Mouse (Mus musculus) midbrain, embryonic 14.5 days (tissue): Measurements from ENCODE around the gene Stard5. TPM values are rescaled to one million over a fixed set of nuclear protein-coding genes. Genes with fewer than 3 reads are reported as not detected.

Experiments used
- ATAC-seq: fragments of 200-750 bp; cut with Nextera tagmentation; 2 replicates; pipeline ENCODE4 v1.8.0; 2017; ENCODE audit warnings: moderate number of reproducible peaks, moderate library complexity; ENCODE audit not compliant: low FRiP score, low TSS enrichment
- DNase-seq: peaks from one replicate; pipeline ENCODE4 v3.0.0-alpha.2; 2015
- H3K27ac ChIP-seq: fragments of 300-500 bp; sonication (generic); replicated peaks from 2 replicates; pipeline ENCODE4 v1.5.1; 2014; ENCODE audit warnings: mild to moderate bottlenecking, low read depth, low read length, moderate library complexity
- H3K27me3 ChIP-seq: fragments of 300-500 bp; sonication (generic); 2 replicates; pipeline ENCODE4 v1.6.1; 2014; ENCODE audit warnings: low read length, control low read depth, mixed read lengths; ENCODE audit not compliant: control insufficient read depth, insufficient read depth
- H3K36me3 ChIP-seq: fragments of 300-500 bp; sonication (generic); 2 replicates; pipeline ENCODE4 v1.6.1; 2014; ENCODE audit warnings: low read length, control low read depth; ENCODE audit not compliant: control insufficient read depth, insufficient read depth
- H3K4me1 ChIP-seq: fragments of 300-500 bp; sonication (generic); 2 replicates; pipeline ENCODE4 v1.6.1; 2014; ENCODE audit warnings: mild to moderate bottlenecking, antibody characterized with exemption, low read length, control low read depth; ENCODE audit not compliant: control insufficient read depth, insufficient read depth
- H3K4me2 ChIP-seq: fragments of 300-500 bp; sonication (generic); 2 replicates; pipeline ENCODE4 v1.6.1; 2014; ENCODE audit warnings: mild to moderate bottlenecking, low read length, moderate library complexity
- H3K4me3 ChIP-seq: fragments of 300-500 bp; sonication (generic); replicated peaks from 2 replicates; pipeline ENCODE4 v1.5.1; 2014; ENCODE audit warnings: low read depth, low read length
- H3K9ac ChIP-seq: fragments of 300-500 bp; sonication (generic); replicated peaks from 2 replicates; pipeline ENCODE4 v1.6.1; 2014; ENCODE audit warnings: mild to moderate bottlenecking, low read length, moderate library complexity
- H3K9me3 ChIP-seq: fragments of 300-500 bp; sonication (generic); 2 replicates; pipeline ENCODE4 v1.6.1; 2016; ENCODE audit warnings: low read length, control low read depth, mixed read lengths; ENCODE audit not compliant: control insufficient read depth
- WGBS: fragments of 180-500 bp; shearing (Covaris S2); extraction: QIAGEN DNeasy Blood & Tissue Kit; methylation state at CpG from one replicate; pipeline ENCODE4 v1.1.7; 2014; 5-methylcytosine and 5-hydroxymethylcytosine counted together
- polyA plus RNA-seq: library from polyadenylated mRNA; unstranded; fragments of >200 nt; fragmentation: Nextera tagmentation; extraction: Ambion mirVana; gene quantifications from 2 replicates; pipeline ENCODE4 v1.2.1, GENCODE M21; 2014

The Stard5 gene
- polyA plus RNA-seq, 1 experiment from 2014 or later = 7.4 TPM

GRCm38 (mm10) chr7:83639084-83639483 is 7.3 kb downstream of the Stard5 start:
- Histone ChIP-seq H3K4me2 (no peak overlapping the region), H3K4me1 (no peaks in the 10 kb centered on the region), H3K4me3 (no peak overlapping the region), H3K27ac (no peak overlapping the region), H3K36me3 (no peaks in the 10 kb centered on the region), H3K27me3 (no peaks in the 10 kb centered on the region), H3K9ac (no peak overlapping the region), H3K9me3 (no peaks in the 10 kb centered on the region)
- no peak for DNase-seq
- ATAC-seq = no peak
- WGBS = 87% methylated on average over 3 of the region's 3 CpGs

- Histone ChIP-seq H3K9ac (no peak overlapping the region), H3K4me1 (no peaks in the 10 kb centered on the region), H3K4me3 (no peak overlapping the region), H3K36me3 (no peaks in the 10 kb centered on the region), H3K9me3 (no peaks in the 10 kb centered on the region), H3K27ac (no peak overlapping the region), H3K4me2 (no peak overlapping the region), H3K27me3 (no peaks in the 10 kb centered on the region)
- ATAC-seq (no peak), DNase-seq (no peak)
- 96% methylated on average over 5 of the region's 5 CpGs for WGBS
Observed at GRCm38 (mm10) chr7:83640581-83640980, 8.8 kb downstream of the Stard5 start.

GRCm38 (mm10) chr7:83641163-83641562 is 9.4 kb downstream of the Stard5 start:
- WGBS = 70% methylated on average over 2 of the region's 2 CpGs
- no peak overlapping the region for H3K27ac ChIP-seq

GRCm38 (mm10) chr7:83643581-83643980 is 11.8 kb downstream of the Stard5 start:
- H3K27me3 ChIP-seq = no peaks in the 10 kb centered on the region
- no peak overlapping the region for H3K9ac ChIP-seq
- 88% methylated on average over 6 of the region's 6 CpGs for WGBS
- H3K4me1 ChIP-seq = no peaks in the 10 kb centered on the region
- no peak for DNase-seq
- no peak for ATAC-seq
- no peak overlapping the region for H3K4me3 ChIP-seq
- no peaks in the 10 kb centered on the region for H3K36me3 ChIP-seq
- H3K9me3 ChIP-seq = no peaks in the 10 kb centered on the region
- no peak overlapping the region for H3K27ac ChIP-seq
- H3K4me2 ChIP-seq = no peak overlapping the region

More at GRCm38 (mm10) chr7:83641163-83641562, 9.4 kb downstream of the Stard5 start:
- Histone ChIP-seq H3K4me3 (no peak overlapping the region), H3K36me3 (no peaks in the 10 kb centered on the region), H3K9ac (no peak overlapping the region), H3K9me3 (no peaks in the 10 kb centered on the region), H3K27me3 (no peaks in the 10 kb centered on the region), H3K4me2 (no peak overlapping the region), H3K4me1 (no peaks in the 10 kb centered on the region)
- ATAC-seq = no peak
- DNase-seq = no peak

GRCm38 (mm10) chr7:83644761-83645160 is 13.0 kb downstream of the Stard5 start:
- Histone ChIP-seq H3K27me3 (no peaks in the 10 kb centered on the region), H3K4me3 (no peak overlapping the region), H3K9me3 (no peaks in the 10 kb centered on the region), H3K36me3 (no peaks in the 10 kb centered on the region), H3K4me2 (no peak overlapping the region), H3K9ac (no peak overlapping the region), H3K27ac (no peak overlapping the region), H3K4me1 (no peaks in the 10 kb centered on the region)
- WGBS = 98% methylated on average over 2 of the region's 2 CpGs
- no peak for ATAC-seq
- DNase-seq = no peak

- Histone ChIP-seq H3K9me3 (no peaks in the 10 kb centered on the region), H3K9ac (no peak overlapping the region), H3K4me2 (no peak overlapping the region), H3K4me3 (no peak overlapping the region), H3K27me3 (no peaks in the 10 kb centered on the region), H3K36me3 (no peaks in the 10 kb centered on the region), H3K4me1 (no peaks in the 10 kb centered on the region), H3K27ac (no peak overlapping the region)
- ATAC-seq = no peak
- WGBS = 76% methylated on average over 5 of the region's 5 CpGs
- no peak for DNase-seq
Observed at GRCm38 (mm10) chr7:83645476-83645875, 13.7 kb downstream of the Stard5 start.

- H3K36me3 ChIP-seq = no peaks in the 10 kb centered on the region
- DNase-seq = no peak
- 87% methylated on average over 7 of the region's 7 CpGs for WGBS
Observed at GRCm38 (mm10) chr7:83648807-83649206, 17.0 kb downstream of the Stard5 start.

GRCm38 (mm10) chr7:83650638-83651037 is 18.9 kb downstream of the Stard5 start:
- Histone ChIP-seq H3K27ac (no peak overlapping the region), H3K36me3 (no peaks in the 10 kb centered on the region), H3K27me3 (no peaks in the 10 kb centered on the region), H3K9ac (no peak overlapping the region), H3K9me3 (no peaks in the 10 kb centered on the region), H3K4me3 (no peak overlapping the region), H3K4me1 (no peaks in the 10 kb centered on the region), H3K4me2 (no peak overlapping the region)
- no peak for DNase-seq
- 94% methylated on average over 5 of the region's 5 CpGs for WGBS
- ATAC-seq = no peak

More at GRCm38 (mm10) chr7:83648807-83649206, 17.0 kb downstream of the Stard5 start:
- no peak overlapping the region for H3K4me2 ChIP-seq
- no peak overlapping the region for H3K9ac ChIP-seq
- H3K27ac ChIP-seq = no peak overlapping the region
- H3K9me3 ChIP-seq = no peaks in the 10 kb centered on the region
- no peak overlapping the region for H3K4me3 ChIP-seq
- H3K27me3 ChIP-seq = no peaks in the 10 kb centered on the region
- no peaks in the 10 kb centered on the region for H3K4me1 ChIP-seq
- ATAC-seq = no peak

- no peak overlapping the region for H3K27ac ChIP-seq
- 82% methylated on average over 5 of the region's 5 CpGs for WGBS
- no peaks in the 10 kb centered on the region for H3K36me3 ChIP-seq
- DNase-seq (no peak), ATAC-seq (no peak)
- H3K9me3 ChIP-seq = no peaks in the 10 kb centered on the region
- H3K27me3 ChIP-seq = no peaks in the 10 kb centered on the region
- H3K4me2 ChIP-seq = no peak overlapping the region
- no peak overlapping the region for H3K4me3 ChIP-seq
- H3K9ac ChIP-seq = no peak overlapping the region
- H3K4me1 ChIP-seq = no peaks in the 10 kb centered on the region
Observed at GRCm38 (mm10) chr7:83652498-83652897, 20.7 kb downstream of the Stard5 start.
